Mouse (Mus musculus) C3H10T1/2 (cell line): ENCODE data around the gene Tnfaip8l1. TPM values are rescaled to one million over a fixed set of nuclear protein-coding genes. Genes with fewer than 3 reads are reported as not detected.

Source experiments
- polyA plus RNA-seq, 2 experiments: library from polyadenylated mRNA; unstranded; fragments of >200 nt; fragmentation: generic; extraction: Trizol; gene quantifications; one replicate each; pipeline ENCODE4 v1.2.1; 2012; ENCODE audit warnings: missing spikeins in 2 of 2

Tnfaip8l1 gene
- 1 to 10 TPM; 1.8 to 9.3 TPM for polyA plus RNA-seq

GRCm38 (mm10) chr17:56162231-56162774, at the start of gene Tnfaip8l1:
Tnfaip8l1 (plus strand) TSS chr17:56162477.

GRCm38 (mm10) chr17:56117251-56117710, 45.0 kb upstream of the Tnfaip8l1 start, which contains the start of gene Plin5:
Plin5 (minus strand) TSS chr17:56117596.

GRCm38 (mm10) chr17:56121826-56122225, 40.5 kb upstream of the Tnfaip8l1 start, which contains the start of gene Lrg1:
Lrg1 (minus strand) TSS chr17:56122001.

GRCm38 (mm10) chr17:56139858-56140595, 22.2 kb upstream of the Tnfaip8l1 start, which contains the start of gene Sema6b:
Sema6b (minus strand) TSS chr17:56140343.

GRCm38 (mm10) chr17:56183658-56184103, 21.4 kb downstream of the Tnfaip8l1 start, which contains the start of gene Mydgf:
Mydgf (minus strand) TSS chr17:56183920.

GRCm38 (mm10) chr17:56218377-56219191, 56.3 kb downstream of the Tnfaip8l1 start, which contains the start of gene Dpp9:
Dpp9 (minus strand) TSS chr17:56218905.

Other genes starting within 250 kb of the Tnfaip8l1 start
- under 1 TPM; 0.06 to 0.94 TPM for gene Zfp119b, start 213.0 kb upstream of the Tnfaip8l1 start, polyA plus RNA-seq
- under 1 TPM in 1 of 2 experiments, not detected in 1; 0.06 TPM for gene Ebi3, start 209.8 kb upstream of the Tnfaip8l1 start, polyA plus RNA-seq
- gene Yju2, start 203.4 kb upstream of the Tnfaip8l1 start, polyA plus RNA-seq: 10 to 100 TPM; 16.0 to 20.0 TPM
- under 1 TPM; 0.02 to 0.21 TPM for gene Shd, start 192.0 kb upstream of the Tnfaip8l1 start, polyA plus RNA-seq
- 1 to 10 TPM in 1 of 2 experiments, under 1 TPM in 1; 0.64 to 1.5 TPM for gene Fsd1, start 176.0 kb upstream of the Tnfaip8l1 start, polyA plus RNA-seq
- 1 to 10 TPM in 1 of 2 experiments, under 1 TPM in 1; 0.34 to 1.7 TPM for gene Stap2, start 156.9 kb upstream of the Tnfaip8l1 start, polyA plus RNA-seq
- 100 to 1,000 TPM; 124 to 143 TPM for gene Mpnd, start 156.8 kb upstream of the Tnfaip8l1 start, polyA plus RNA-seq
- 100 to 1,000 TPM in 1 of 2 experiments, 10 to 100 TPM in 1; 42.7 to 118 TPM for gene Sh3gl1, start 125.8 kb upstream of the Tnfaip8l1 start, polyA plus RNA-seq
- gene Chaf1a, start 122.0 kb upstream of the Tnfaip8l1 start, polyA plus RNA-seq: 10 to 100 TPM; 11.2 to 22.3 TPM
- gene Ubxn6, start 87.4 kb upstream of the Tnfaip8l1 start, polyA plus RNA-seq: 10 to 100 TPM; 74.6 to 75.5 TPM
- gene Hdgfl2, start 82.8 kb upstream of the Tnfaip8l1 start, polyA plus RNA-seq: 10 to 100 TPM; 79.2 to 93.8 TPM
- gene Plin4, start 52.7 kb upstream of the Tnfaip8l1 start, polyA plus RNA-seq: 10 to 100 TPM in 1 of 2 experiments, 1 to 10 TPM in 1; 2.6 to 25.7 TPM
- under 1 TPM in 1 of 2 experiments, not detected in 1; 0.07 TPM for gene Plin5, start 44.9 kb upstream of the Tnfaip8l1 start, polyA plus RNA-seq
- under 1 TPM in 1 of 2 experiments, not detected in 1; 0.08 TPM for gene Lrg1, start 40.5 kb upstream of the Tnfaip8l1 start, polyA plus RNA-seq
- under 1 TPM; 0.48 to 0.54 TPM for gene Sema6b, start 22.1 kb upstream of the Tnfaip8l1 start, polyA plus RNA-seq
- 100 to 1,000 TPM; 116 to 121 TPM for gene Mydgf, start 21.4 kb downstream of the Tnfaip8l1 start, polyA plus RNA-seq
- gene Dpp9, start 56.4 kb downstream of the Tnfaip8l1 start, polyA plus RNA-seq: 10 to 100 TPM; 17.4 to 41.3 TPM
- 10 to 100 TPM in 1 of 2 experiments, 1 to 10 TPM in 1; 7.5 to 10.7 TPM for gene Fem1a, start 94.3 kb downstream of the Tnfaip8l1 start, polyA plus RNA-seq
- 10 to 100 TPM in 1 of 2 experiments, 1 to 10 TPM in 1; 7.4 to 27.7 TPM for gene Ticam1, start 114.3 kb downstream of the Tnfaip8l1 start, polyA plus RNA-seq
- gene Plin3, start 130.4 kb downstream of the Tnfaip8l1 start, polyA plus RNA-seq: 10 to 100 TPM; 45.0 to 90.7 TPM
- gene Arrdc5, start 137.8 kb downstream of the Tnfaip8l1 start, polyA plus RNA-seq: not detected
- gene Uhrf1, start 140.8 kb downstream of the Tnfaip8l1 start, polyA plus RNA-seq: 10 to 100 TPM; 32.1 to 55.2 TPM
- 10 to 100 TPM in 1 of 2 experiments, 1 to 10 TPM in 1; 9.5 to 41.9 TPM for gene Kdm4b, start 163.6 kb downstream of the Tnfaip8l1 start, polyA plus RNA-seq